Mouse (Mus musculus) stomach, postnatal 0 days (tissue): ENCODE measurements around the gene Actr3. TPM values are rescaled to one million over a fixed set of nuclear protein-coding genes. Genes with fewer than 3 reads are reported as not detected.
A peak's percentile ranks its signal among the peaks of the same experiment; 100 is the strongest.
"Not testable (repeated sequence)": the region's sequence is repeated elsewhere in the genome, so short reads cannot be mapped to it uniquely, and the experiment has no call there.

ENCODE experiments used
- ATAC-seq: fragments of 200-750 bp; cut with Nextera tagmentation; 2 replicates; pipeline ENCODE4 v1.8.0; 2017; ENCODE audit not compliant: low FRiP score, low TSS enrichment
- DNase-seq: peaks from one replicate; pipeline ENCODE4 v3.0.0-alpha.2; 2016; ENCODE audit warnings: low spot score
- H3K27ac ChIP-seq: fragments of 300-500 bp; sonication (generic); replicated peaks from 2 replicates; pipeline ENCODE4 v1.5.1; 2014; ENCODE audit warnings: mild to moderate bottlenecking, control low read depth
- H3K27me3 ChIP-seq: fragments of 300-500 bp; sonication (generic); 2 replicates; pipeline ENCODE4 v1.6.1; 2014; ENCODE audit warnings: low read length; ENCODE audit not compliant: control insufficient read depth, insufficient read depth
- H3K36me3 ChIP-seq: fragments of 300-500 bp; sonication (generic); 2 replicates; pipeline ENCODE4 v1.6.1; 2014; ENCODE audit warnings: low read length, mixed read lengths; ENCODE audit not compliant: control insufficient read depth, insufficient read depth
- H3K4me1 ChIP-seq: fragments of 300-500 bp; sonication (generic); replicated peaks from 2 replicates; pipeline ENCODE4 v1.6.1; 2014; ENCODE audit warnings: antibody characterized with exemption; ENCODE audit not compliant: control insufficient read depth, insufficient read depth
- H3K4me2 ChIP-seq: fragments of 300-500 bp; sonication (generic); replicated peaks from 2 replicates; pipeline ENCODE4 v1.6.1; 2014; ENCODE audit warnings: low read depth, mild to moderate bottlenecking, control low read depth, moderate library complexity
- H3K4me3 ChIP-seq: fragments of 300-500 bp; sonication (generic); 2 replicates; pipeline ENCODE4 v1.5.1; 2014; ENCODE audit warnings: low read depth, low read length, control low read depth
- H3K9ac ChIP-seq: fragments of 300-500 bp; sonication (generic); 2 replicates; pipeline ENCODE4 v1.6.1; 2014; ENCODE audit warnings: mild to moderate bottlenecking, low read length, control low read depth, mixed read lengths
- H3K9me3 ChIP-seq: fragments of 300-500 bp; sonication (generic); 2 replicates; pipeline ENCODE4 v1.6.1; 2016; ENCODE audit warnings: low read length; ENCODE audit not compliant: control insufficient read depth
- CTCF ChIP-seq: IDR thresholded peaks from 2 replicates; pipeline ENCODE4 v1.5.1; 2016; ENCODE audit warnings: antibody characterized with exemption, low read depth, mild to moderate bottlenecking, moderate library complexity
- EP300 ChIP-seq: optimal IDR thresholded peaks from 2 replicates; pipeline ENCODE3; 2016; ENCODE audit warnings: antibody characterized with exemption
- WGBS: fragments of 180-500 bp; shearing (Covaris S2); extraction: QIAGEN DNeasy Blood & Tissue Kit; methylation state at CpG from one replicate; pipeline ENCODE4 v1.1.7; 2014; 5-methylcytosine and 5-hydroxymethylcytosine counted together
- polyA plus RNA-seq: library from polyadenylated mRNA; unstranded; fragments of >200 nt; fragmentation: Nextera tagmentation; extraction: Ambion mirVana; gene quantifications from 2 replicates; pipeline ENCODE4 v1.2.1, GENCODE M21; 2015

The Actr3 gene
- polyA plus RNA-seq, 1 experiment from 2014 or later: 251 TPM

DNA sequence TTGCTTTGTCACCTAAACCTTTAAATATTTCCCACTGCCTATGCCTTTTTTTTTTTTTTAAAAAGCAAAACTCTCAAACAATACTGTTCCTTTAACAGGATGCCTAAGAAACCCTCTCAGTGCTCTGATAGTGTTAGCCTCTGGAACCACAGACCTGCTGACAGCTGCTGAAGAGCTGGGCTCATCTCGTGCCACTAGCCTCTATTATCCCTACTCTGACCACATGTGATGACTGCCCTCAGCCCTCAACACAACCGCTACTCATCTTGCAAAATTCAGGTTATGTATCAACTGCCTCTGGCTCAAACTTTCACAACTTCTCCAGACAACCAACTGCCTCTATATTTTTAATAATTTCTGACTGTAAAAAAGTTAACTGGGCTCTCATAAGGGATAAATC is 15.6 kb downstream of the Actr3 start:
- no peak overlapping the region for H3K4me2 ChIP-seq
- H3K4me3 ChIP-seq: no peak overlapping the region
- no peak for ATAC-seq
- no peak for TF ChIP-seq EP300
- no peak for TF ChIP-seq CTCF
- H3K9me3 ChIP-seq: no peaks in the 10 kb centered on the region
- no peaks in the 10 kb centered on the region for H3K4me1 ChIP-seq
- no peak overlapping the region for H3K9ac ChIP-seq
- H3K27me3 ChIP-seq: no peaks in the 10 kb centered on the region
- H3K36me3 ChIP-seq: 0 out of 2 replicates have a peak, but pooled peaks cover 3% of the 10 kb centered on the region
- no peak for DNase-seq
- H3K27ac ChIP-seq: no peak overlapping the region
- 59% methylated on average over 2 of the region's 2 CpGs for WGBS

DNA sequence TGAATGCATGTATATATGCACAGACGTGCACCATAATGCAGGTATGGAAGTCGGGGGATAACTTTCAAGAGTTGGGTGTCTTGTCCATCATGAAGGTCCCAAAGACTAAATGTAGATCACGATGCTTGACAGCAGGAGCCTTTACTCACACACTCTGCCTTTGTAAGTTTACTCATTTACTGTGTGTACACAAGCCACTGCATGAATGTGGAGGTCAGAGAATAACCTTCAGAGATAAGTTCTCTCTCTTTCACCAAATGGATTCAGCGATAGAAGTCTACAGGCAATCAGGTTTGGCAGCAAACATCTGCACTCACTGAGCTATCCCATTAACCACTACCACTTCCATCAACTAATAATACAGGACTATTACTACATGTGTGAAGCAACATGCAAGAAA is 16.8 kb downstream of the Actr3 start:
- TF ChIP-seq EP300: no peak
- no peak for TF ChIP-seq CTCF
- ATAC-seq: peak; percentile 71; the same call in 1 of the 2 replicates
- Histone ChIP-seq H3K27ac (no peak overlapping the region), H3K36me3 (0 out of 2 replicates have a peak, but pooled peaks cover 6% of the 10 kb centered on the region), H3K4me2 (no peak overlapping the region), H3K27me3 (no peaks in the 10 kb centered on the region), H3K4me1 (no peaks in the 10 kb centered on the region), H3K9ac (no peak overlapping the region), H3K9me3 (no peaks in the 10 kb centered on the region), H3K4me3 (no peak overlapping the region)
- no peak for DNase-seq
- WGBS: 61% methylated on average over 4 of the region's 4 CpGs

DNA sequence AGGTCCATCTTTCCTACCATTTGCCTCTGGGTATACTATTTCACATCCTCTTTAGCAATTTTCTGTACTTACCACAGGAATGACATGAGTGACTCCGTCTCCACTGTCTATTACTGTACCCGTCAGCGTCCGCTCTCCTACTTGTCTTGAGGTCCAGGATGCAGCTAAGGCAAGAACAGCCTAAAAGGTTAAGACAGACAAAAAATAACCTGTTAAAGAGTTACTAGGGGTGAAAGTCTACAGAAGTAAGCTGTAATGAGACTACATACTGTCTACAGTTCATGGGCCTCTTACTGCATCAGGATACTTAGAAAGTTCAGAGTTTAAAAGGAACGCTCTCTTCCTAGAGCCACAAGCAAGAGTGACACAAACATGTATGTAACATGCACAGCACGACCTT is 28.3 kb downstream of the Actr3 start:
- Histone ChIP-seq H3K4me2 (no peak overlapping the region), H3K4me3 (no peak overlapping the region), H3K9me3 (no peaks in the 10 kb centered on the region), H3K4me1 (no peaks in the 10 kb centered on the region), H3K27ac (no peak overlapping the region), H3K36me3 (peaks cover 19% of the 10 kb centered on the region), H3K27me3 (no peaks in the 10 kb centered on the region), H3K9ac (no peak overlapping the region)
- no peak for ATAC-seq
- no peak for DNase-seq
- 93% methylated on average over 6 of the region's 6 CpGs for WGBS
- TF ChIP-seq EP300: no peak
- no peak for TF ChIP-seq CTCF

DNA sequence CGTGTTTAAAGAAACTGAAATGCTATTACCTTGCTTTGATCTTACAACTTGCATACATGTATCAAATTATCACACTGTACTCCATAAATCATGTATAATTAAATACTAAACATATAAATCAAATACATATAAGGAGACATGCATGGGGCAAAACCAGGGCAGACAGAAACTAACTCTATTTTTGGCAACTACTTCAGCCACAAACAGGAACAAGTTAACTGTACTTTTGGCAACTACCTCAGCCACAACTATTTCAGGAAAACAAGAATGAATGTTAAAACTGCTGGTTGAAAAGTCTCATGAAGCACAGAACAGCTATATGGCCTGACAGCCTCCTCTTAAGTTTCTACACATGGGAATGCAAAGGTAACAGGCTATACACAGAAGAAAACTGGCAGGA is 40.1 kb downstream of the Actr3 start:
- TF ChIP-seq EP300 (no peak), CTCF (no peak)
- H3K9me3 ChIP-seq: no peaks in the 10 kb centered on the region
- no peak for ATAC-seq
- no peaks in the 10 kb centered on the region for H3K27me3 ChIP-seq
- H3K36me3 ChIP-seq: peaks cover 14% of the 10 kb centered on the region
- H3K4me2 ChIP-seq: no peak overlapping the region
- no peak overlapping the region for H3K27ac ChIP-seq
- no peak overlapping the region for H3K4me3 ChIP-seq
- WGBS: 89% methylated on average over 1 of the region's 1 CpGs
- no peak for DNase-seq
- H3K9ac ChIP-seq: no peak overlapping the region
- no peaks in the 10 kb centered on the region for H3K4me1 ChIP-seq

DNA sequence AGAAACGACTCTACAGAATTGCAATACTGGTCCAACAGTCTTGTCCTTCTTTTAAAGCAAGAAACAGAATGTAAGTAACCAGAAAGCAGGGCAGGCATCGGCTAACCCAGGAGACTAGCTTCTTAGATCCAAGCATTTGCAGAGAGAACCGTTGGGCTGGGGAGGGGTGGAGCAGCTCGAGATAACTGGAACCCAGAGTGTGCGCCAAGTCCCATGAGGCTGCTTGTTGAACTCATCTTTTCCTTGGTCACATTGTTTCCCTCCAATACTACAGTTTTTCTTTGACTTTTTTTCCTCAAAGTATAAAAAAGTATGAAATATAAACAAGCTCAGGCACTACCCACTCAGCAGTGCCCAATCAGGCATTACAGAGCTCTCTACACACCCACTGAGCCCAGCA is 42.2 kb downstream of the Actr3 start:
- H3K4me3 ChIP-seq, H3K4me1 ChIP-seq, H3K36me3 ChIP-seq, H3K27ac ChIP-seq, H3K9ac ChIP-seq, DNase-seq, H3K4me2 ChIP-seq, H3K27me3 ChIP-seq, ATAC-seq, H3K9me3 ChIP-seq: not testable (repeated sequence)
- WGBS: 96% methylated on average over 4 of the region's 5 CpGs

DNA sequence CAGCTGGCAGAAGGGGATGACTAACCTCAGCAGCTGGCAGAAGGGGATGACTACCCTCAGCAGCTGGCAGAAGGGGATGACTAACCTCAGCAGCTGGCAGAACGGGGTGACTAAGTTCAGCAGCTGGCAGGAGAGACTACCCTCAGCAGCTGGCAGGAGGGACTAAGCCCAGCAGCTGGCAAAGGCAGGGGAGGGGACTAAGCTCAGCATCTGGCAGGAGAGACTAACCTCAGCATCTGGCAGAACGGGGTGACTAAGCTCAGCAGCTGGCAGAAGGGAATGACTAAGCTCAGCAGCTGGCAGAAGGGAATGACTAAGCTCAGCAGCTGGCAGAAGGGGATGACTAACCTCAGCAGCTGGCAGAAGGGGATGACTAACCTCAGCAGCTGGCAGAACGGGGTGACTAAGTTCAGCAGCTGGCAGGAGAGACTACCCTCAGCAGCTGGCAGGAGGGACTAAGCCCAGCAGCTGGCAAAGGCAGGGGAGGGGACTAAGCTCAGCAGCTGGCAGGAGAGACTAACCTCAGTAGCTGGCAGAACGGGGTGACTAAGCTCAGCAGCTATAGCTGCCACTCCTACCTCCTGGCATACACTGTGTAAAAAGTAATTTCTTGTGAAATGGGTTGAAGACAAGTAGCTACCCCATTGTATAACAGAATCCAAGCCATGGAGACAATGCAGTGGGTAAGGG is 45.3 kb downstream of the Actr3 start:
- DNase-seq, H3K4me1 ChIP-seq, H3K27me3 ChIP-seq, H3K9ac ChIP-seq, H3K4me3 ChIP-seq, H3K9me3 ChIP-seq, H3K4me2 ChIP-seq, H3K27ac ChIP-seq, H3K36me3 ChIP-seq: not testable (repeated sequence)
- WGBS: 57% methylated on average over 4 of the region's 4 CpGs
- peak; percentile 59; the same call in 1 of the 2 replicates for ATAC-seq

DNA sequence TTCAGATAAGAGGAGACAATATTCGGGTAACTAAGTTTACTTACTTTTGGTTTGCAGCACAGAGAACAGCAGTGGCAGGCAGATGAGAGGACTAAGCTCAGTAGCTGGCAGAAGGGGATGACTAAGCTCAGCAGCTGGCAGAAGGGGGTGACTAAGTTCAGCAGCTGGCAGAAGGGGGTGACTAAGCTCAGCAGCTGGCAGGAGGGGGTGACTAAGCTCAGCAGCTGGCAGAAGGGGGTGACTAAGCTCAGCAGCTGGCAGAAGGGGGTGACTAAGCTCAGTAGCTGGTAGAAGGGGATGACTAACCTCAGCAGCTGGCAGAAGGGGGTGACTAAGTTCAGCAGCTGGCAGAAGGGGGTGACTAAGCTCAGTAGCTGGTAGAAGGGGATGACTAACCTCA is 45.9 kb downstream of the Actr3 start:
- H3K4me2 ChIP-seq, ATAC-seq, H3K4me1 ChIP-seq: not testable (repeated sequence)

More for the DNA sequence above, 45.9 kb downstream of the Actr3 start:
- 66% methylated on average over 1 of the region's 1 CpGs for WGBS
- H3K36me3 ChIP-seq, H3K9me3 ChIP-seq, H3K9ac ChIP-seq, H3K27ac ChIP-seq, H3K27me3 ChIP-seq, DNase-seq, H3K4me3 ChIP-seq: not testable (repeated sequence)
